Mouse (Mus musculus) 3134 (cell line): ENCODE measurements around the gene H2-DMb2.

Source experiments
- DNase-seq: peaks from one replicate; pipeline ENCODE4 v3.0.0-alpha.2; 2011; ENCODE audit warnings: low spot score; ENCODE audit not compliant: insufficient read length; ENCODE audit errors: extremely low read depth

H2-DMb2 gene

DNA sequence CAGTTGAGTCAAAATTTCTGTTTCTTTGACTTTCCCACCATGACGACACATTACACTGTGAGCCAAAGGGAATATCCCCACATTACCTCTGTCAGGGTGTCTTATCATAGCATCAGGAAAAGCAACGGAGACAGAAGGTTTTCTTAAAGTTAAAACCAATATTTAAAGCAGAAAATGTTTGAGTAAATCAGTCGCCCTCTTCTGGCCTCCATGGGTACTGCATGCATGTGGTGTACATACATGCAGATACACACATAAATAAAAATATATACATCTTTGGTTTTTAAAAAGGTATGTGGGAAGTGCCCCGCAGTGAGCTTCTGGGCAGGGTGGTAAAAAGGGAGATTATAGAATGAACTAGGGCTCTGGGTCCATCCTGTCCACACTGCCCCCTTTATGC, 34.1 kb downstream of the H2-DMb2 start:
- DNase-seq, result no peak

DNA sequence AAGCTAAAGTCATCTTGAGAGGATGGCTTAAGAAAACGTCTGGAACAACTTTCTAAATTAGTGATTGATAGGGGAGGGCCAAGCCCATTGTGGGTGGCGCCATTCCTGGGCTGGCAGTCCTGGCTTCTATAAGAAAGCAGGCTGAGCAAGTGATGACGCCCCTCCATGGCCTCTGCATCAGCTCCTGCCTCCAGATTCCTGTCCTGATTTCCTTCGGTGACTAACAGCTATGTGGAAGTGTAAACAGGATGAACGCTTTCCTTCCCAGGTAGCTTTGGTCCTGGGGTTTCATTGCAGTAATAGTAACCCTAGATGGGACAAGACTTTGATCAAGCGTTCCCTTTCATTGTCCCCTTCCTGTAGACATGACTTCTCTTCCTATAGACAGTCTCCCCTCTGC, 35.9 kb downstream of the H2-DMb2 start:
- DNase-seq, result no peak

DNA sequence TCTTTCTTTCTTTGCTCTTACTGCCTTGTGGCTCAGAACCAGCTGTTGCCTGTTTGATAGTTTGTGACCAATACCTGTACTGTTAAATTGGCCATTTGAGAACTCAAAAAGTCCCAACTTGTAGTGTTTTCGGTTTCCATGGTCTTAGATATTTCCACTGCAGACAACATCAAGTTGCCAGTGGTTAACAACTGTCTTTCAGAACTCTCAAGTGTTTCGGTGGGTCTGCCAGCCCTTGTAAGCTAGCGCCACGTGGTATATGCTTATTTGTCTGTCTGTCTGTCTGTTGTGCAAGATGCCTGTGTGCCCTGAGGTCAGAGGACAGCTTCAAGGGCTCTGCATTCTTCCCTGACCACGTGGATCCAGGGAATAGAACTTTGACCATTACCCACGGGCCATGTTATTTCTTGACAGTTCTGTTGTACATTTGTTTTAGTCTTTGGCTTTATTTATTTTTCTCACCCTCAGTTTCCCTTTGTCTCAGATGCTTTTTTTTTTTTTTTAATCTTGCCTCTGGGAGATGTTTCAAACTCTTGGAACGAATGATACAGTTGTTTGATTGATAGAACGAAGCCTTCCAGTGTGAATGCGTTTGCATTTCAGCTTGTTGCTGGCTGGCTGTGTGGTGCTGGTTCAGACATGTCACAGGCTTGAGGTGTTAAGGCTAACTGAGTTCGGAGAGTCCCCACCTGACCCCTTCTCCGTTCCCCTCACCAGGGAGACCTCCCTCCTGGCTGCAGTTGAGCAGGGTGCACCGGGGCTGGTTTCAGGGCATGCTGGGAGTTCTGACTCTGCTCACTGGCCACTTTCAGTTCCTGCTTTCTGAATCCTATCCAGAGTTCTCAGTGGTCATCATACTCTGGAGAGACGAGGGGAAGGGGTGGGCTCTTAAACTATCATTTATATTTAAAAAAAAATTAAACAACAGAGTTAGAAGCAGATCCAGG, 37.1 kb downstream of the H2-DMb2 start:
- no peak for DNase-seq

DNA sequence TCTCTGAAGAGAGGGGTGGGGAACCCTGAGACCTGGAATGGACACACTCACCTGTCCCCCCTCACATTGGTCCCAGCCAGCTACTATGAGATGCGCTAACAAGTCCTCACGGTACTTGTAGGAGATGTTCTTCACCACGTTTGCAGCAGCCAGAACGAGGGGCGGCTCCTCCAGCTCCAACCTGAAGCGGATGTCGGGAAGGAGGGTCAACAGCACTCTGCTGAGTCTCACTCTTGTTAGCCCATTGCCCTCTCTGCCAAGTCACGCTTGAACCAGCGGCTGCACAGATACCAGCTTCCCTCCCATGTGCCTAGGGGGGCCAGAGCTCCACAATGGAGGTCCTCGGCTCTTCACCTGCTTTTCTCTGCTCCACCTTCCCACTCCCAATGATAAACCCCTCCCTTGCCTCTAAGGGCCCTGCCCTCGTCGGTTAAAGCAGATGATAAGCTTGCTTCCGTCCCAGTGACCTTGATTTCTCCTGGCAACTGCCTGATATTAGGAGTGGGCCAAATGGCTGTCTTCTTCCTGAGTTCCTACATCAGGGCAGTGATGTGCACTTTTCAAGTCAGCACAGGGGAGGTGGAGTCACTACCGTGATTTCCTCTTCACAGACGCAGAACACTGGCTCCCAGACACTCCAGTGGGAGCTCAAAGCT, 40.6 kb downstream of the H2-DMb2 start:
- DNase-seq, result no peak

DNA sequence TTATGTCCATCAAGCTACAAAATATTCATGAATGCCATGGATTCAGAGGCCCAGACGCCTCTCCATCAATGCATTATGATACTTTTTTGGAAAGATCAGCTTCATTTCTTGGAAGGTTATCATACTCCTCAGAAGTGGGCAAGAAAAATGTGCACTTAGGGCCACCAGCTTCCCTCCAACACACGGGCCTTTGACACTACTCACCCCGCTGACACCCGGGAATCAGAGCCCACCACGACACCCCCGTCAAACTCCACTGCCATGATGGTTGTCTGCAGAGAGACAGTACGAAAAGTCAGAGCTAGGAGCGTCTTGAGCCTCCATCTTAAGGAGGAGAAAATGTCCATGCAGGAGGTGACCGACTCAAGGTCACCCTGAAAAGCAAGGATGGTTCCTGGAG, 42.4 kb downstream of the H2-DMb2 start:
- DNase-seq, result no peak

DNA sequence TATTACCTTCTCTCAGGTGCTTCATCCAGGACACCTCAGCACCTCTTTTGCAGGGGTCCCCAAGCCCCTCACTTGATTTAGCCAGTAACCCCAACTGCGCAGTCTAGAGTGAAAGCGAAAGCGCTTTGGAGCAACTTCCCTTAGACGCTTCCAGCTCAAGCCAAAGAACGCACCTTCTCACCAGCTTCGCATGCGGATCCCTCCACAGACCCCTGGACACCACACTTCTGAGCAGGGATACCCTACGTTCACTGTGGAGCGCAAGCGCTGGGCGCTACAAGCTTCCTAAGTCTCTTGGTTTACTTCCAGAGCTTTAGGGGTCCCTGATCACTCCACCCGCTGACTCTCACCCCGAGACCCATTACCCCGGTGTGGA, 43.8 kb downstream of the H2-DMb2 start:
- DNase-seq, result no peak

DNA sequence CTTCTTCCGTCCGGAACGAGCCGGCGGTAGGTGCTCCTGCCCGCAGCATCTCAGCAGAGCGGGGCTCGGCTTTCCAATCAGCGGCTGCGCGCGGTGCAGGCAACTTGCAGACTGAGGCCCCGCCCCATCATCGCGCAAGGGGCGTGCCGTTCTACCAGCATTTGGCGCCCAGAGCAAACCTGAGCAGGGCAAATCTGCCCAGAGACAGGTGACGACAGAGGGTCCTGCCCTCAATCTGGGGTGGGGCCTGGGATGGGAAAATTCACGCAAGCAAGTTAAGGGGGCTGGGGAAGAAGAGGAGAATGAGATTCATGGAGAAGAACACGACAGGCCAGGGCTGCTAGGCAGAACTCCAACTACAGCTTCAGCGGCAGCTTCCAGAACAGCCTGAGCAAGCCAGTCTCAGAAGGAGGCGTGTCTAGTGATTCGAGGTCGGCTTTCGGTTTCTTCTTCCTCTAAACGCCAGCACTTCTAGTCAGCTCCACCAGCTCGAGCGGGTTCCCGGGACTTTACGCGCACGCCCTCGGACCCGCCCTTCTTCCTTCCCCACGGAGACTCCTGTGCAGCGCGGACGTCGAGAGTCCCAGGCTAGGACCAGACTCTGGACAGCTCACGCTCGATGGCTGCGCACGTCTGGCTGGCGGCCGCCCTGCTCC, 44.3 kb downstream of the H2-DMb2 start, which contains the start of the genes Tap1 and Psmb9:
Gene Tap1 (plus strand): TSS at position 293 of the 656 bp plus-strand sequence.
Gene Psmb9 (minus strand): TSS at position 504 of the 656 bp plus-strand sequence.
- DNase-seq, result peak; percentile 93

DNA sequence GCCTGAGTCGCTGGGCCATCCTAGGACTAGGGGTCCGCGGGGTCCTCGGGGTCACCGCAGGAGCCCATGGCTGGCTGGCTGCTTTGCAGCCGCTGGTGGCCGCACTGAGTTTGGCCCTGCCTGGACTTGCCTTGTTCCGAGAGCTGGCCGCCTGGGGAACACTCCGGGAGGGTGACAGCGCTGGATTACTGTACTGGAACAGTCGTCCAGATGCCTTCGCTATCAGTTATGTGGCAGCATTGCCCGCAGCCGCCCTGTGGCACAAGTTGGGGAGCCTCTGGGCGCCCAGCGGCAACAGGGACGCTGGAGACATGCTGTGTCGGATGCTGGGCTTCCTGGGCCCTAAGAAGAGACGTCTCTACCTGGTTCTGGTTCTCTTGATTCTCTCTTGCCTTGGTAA, 44.9 kb downstream of the H2-DMb2 start:
- no peak for DNase-seq

DNA sequence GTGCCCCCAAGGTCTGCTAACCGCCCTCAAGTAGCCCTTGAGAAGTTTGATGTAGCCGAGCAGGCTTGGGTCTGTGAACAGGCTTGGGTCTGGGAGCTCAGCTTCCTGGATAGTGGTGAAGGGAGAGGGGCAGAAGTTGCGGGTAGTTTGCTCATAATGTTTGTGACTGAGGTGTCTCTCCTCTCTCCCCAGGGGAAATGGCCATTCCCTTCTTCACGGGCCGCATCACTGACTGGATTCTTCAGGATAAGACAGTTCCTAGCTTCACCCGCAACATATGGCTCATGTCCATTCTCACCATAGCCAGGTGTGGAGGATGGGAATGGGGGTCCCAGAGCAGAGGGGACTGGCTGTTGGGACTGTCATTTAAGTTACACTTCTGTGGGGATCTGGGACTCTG, 45.9 kb downstream of the H2-DMb2 start:
- no peak for DNase-seq

DNA sequence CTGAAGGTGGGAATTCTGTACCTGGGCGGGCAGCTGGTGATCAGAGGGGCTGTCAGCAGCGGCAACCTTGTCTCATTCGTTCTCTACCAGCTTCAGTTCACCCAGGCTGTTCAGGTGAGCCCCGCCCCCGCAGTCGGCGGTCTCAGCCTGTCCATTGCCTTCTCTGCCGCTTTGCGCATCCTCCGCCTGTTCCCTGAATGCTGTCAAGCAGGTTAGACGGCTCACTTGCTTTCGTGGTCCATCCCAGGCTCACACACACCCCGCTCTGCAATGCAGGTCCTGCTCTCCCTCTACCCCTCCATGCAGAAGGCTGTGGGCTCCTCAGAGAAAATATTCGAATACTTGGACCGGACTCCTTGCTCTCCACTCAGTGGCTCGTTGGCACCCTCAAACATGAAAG, 49.7 kb downstream of the H2-DMb2 start:
- DNase-seq, result no peak

DNA sequence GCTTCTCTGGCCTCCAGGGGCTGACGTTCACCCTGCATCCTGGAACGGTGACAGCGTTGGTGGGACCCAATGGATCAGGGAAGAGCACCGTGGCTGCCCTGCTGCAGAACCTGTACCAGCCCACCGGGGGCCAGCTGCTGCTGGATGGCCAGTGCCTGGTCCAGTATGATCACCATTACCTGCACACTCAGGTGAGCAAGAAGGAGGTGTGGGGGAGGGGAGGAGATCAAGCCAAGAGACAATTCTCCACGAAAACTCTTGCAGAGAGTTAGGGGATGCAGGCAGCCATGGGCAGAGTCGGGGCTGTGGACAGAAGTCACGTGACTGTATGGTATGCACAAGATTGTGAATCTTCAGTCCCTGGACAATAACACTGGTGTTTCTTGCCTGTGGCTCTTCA, 50.4 kb downstream of the H2-DMb2 start:
- DNase-seq, result no peak

DNA sequence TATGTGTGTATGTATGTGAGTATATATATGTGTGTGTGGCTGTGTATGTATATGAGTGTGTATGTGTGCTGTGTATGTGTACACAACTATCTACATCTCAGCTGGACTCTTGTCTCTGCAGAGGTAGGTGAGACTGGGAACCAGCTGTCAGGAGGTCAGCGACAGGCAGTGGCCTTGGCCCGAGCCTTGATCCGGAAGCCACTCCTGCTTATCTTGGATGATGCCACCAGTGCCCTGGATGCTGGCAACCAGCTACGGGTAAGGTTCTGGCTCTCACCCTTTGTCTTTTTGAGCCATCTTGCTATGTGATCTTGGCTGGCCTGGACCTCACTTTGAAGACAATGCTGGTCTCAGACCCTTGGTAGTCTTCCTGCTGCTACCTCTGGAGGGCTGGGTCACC, 51.6 kb downstream of the H2-DMb2 start:
- DNase-seq, result no peak

DNA sequence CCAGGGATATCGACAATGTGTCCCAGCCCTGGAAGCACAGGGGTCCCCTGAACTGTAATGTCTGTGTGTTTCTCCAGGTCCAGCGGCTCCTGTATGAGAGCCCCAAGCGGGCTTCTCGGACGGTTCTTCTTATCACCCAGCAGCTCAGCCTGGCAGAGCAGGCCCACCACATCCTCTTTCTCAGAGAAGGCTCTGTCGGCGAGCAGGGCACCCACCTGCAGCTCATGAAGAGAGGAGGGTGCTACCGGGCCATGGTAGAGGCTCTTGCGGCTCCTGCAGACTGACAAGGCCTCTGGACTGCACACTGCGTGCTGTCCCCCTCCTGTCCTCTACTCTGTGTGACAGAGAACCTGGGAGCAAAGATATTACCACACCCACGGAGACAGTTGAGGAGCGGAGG, 53.4 kb downstream of the H2-DMb2 start:
- no peak for DNase-seq

DNA sequence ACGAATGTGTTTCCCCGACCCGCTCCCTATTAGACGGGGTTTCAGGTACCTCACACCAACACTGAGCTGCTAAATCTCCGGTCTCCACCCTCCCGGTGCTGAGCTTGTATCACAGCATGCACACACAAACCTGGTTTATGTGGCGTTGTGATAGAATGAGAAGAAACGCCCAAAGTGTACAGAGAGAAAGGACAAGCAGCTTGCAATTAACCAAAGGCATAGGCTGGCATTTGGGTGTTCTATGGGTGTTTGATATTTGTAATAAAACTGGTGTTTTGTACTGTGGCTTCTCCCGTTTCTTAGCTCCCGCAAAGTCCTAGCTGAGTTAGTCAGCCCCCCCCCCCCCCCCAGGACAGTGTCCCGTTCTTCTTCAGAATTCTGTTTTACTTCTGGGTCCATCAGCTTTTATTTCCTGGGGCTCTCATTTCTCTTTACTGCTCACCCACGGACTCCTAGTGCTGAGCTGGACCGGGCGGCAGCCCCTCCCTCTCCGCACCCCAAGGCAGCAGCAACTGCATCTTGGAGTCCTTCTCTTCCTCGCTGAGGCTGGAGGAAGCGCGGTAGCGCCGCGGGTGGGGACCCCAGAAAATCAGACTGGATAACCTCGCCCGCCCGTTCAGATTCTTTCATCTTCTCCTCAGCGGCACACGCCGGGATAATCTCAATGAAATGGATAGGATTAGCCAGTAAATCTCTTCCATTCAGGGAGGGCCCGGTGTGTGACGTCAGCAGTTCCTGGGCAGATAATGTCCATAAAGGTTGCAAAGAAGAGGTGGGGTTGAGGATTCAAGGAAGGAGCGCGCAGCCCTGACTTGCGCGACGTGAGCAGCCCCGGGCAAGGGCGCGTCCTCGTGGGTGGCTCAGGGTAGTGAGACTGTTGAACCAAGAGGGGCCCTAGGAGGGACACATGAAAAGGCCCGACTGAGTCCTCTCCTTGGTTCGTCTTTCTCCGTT, 54.1 kb downstream of the H2-DMb2 start, which contains the start of gene Psmb8:
Gene Psmb8 (plus strand): TSS at position 781 of the 954 bp plus-strand sequence.
- peak; percentile 42 for DNase-seq

DNA sequence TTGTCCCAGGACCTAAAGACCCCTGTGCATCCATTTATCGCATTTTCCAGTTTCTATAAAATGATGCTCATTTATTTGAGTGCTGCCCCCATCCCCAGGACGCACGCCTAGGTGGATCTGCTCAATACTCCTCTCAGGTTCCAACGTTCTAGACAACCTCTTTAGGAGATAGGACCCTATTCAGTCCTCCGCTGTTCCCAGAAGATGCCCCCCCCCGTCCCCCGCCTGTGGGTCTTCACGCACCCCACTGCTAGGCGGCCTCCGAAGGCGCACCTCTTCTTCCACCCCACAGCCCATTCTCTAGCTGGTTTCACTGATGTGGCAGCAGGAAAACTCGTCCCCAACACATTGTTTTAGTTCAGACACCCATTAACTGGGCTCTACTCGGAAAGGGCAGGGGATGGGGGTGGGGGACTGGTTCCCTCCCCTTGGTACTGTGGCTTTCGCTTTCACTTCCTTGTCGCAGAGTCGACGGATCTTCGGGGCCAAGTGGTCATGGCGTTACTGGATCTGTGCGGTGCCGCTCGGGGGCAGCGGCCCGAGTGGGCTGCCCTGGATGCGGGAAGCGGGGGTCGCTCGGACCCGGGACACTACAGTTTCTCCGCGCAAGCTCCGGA, 54.9 kb downstream of the H2-DMb2 start:
- no peak for DNase-seq

DNA sequence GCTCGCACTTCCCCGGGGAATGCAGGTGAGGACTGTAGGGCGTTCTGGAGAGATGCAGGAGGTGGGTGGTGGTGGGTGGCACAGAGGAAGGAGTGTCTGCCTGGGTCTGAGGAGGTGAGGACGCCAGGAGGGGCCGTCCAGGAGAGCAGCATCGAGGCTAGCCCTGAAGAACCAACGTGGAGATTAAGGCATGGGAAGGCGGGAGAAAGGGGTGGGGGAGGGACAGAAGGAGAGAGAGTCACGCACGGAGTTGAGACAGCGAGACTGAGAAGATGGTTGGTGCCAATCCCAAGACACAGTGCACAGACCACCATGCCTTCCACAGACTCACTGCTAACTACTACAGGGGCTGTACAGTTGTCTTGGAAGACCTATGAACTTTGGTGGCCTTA, 55.4 kb downstream of the H2-DMb2 start:
- no peak for DNase-seq

DNA sequence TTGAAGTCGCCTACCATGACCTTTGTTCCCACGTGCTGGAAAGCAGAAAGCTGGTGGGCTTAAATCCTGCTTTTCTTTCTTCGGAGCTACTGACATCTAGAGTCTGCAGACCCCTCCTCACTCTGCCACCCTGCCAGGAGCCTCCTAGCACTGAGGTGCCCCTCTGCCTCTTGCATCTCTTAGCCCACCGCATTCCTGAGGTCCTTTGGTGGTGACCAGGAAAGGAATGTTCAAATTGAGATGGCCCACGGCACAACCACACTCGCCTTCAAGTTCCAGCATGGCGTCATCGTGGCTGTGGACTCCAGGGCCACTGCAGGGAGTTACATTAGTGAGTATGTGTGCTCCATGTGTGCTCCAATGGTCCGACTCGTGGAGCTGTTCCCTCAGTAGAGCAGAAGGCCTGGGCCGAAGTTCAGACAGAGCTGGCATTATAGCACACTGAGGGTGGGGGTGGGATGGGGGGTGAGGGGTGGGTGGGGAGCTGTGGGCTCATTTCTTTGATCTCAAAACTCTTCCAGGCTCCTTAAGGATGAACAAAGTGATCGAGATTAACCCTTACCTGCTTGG, 56.0 kb downstream of the H2-DMb2 start:
- DNase-seq, result no peak

DNA sequence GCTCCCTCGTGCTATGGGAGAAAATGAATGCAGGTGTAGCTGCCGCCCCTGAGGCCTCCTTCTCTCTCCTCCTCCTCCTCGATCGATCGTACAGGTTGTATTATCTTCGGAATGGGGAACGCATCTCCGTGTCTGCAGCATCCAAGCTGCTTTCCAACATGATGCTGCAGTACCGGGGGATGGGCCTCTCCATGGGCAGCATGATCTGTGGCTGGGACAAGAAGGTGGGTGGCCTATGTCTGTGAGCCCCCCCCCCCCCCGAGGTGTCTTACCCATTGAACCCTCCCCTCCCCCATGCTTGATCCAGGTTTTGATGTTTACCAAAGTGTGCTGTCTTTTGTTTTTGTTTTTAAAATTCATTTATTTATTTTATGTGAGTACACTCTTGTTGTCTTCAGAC, 56.9 kb downstream of the H2-DMb2 start:
- DNase-seq, result no peak

DNA sequence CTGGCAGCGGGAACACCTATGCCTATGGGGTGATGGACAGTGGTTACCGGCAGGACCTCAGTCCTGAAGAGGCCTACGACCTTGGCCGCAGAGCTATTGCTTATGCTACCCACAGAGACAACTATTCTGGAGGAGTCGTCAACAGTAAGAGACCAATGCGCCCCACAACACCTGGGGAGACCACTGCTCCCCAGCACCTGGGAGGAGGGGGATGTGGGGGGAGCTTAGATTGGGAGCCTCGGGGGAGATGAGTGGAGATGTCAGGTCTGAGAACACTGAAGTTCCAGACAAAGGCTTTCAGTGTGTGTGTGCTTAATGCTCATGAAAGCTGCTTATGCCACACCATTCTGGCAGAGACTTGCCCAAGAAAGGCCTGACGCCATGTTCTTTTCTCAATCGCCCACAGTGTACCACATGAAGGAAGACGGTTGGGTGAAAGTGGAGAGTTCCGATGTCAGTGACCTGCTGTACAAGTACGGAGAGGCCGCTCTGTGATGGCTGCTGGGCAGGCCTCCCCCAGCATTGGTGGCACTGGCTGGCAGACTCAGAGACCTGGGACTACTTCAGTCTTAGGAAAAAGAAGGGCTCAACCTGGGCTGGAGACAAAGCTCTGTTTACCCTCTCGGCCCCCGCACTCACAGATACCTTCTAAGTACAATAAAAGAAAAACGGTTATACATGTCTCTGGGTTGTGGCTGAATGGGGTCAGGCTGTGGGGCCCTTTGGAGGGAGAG, 57.8 kb downstream of the H2-DMb2 start:
- DNase-seq, result no peak
